Mouse (Mus musculus): ENCODE results near the gene Zfp429. TPM values are rescaled to one million over a fixed set of nuclear protein-coding genes. Genes with fewer than 3 reads are reported as not detected.

Gene Zfp429
- polyA plus RNA-seq, 1 experiment from 2014 or later, result 4.6 TPM

GRCm38 (mm10) chr13:67343422-67343821, 56.2 kb downstream of the Zfp429 start:
- Histone ChIP-seq H3K4me2 (ENCODE audit: low read length) (no peak overlapping the region), H3K4me1 (ENCODE audit: control insufficient read depth in 2 of 2, insufficient read depth in 2 of 2, low read length in 2 of 2) (no peaks in the 10 kb centered on the region), H3K27ac (replicated peaks in 1 of 2; ENCODE audit: control insufficient read depth in 1 of 2, insufficient read depth in 1 of 2, low read depth in 2 of 2, low read length in 2 of 2) (no peak overlapping the region), H3K27me3 (ENCODE audit: control insufficient read depth, insufficient read depth, low read length) (no peaks in the 10 kb centered on the region), H3K9ac (ENCODE audit: low read length) (no peak overlapping the region), H3K9me3 (ENCODE audit: control insufficient read depth, low read length) (no peaks in the 10 kb centered on the region), H3K4me3 (ENCODE audit: control insufficient read depth in 1 of 2, insufficient read depth in 1 of 2, low read depth in 1 of 2, low read length in 2 of 2) (no peak overlapping the region), H3K36me3 (ENCODE audit: control insufficient read depth, insufficient read depth, low read length) (peaks cover 33% of the 10 kb centered on the region)
- no peak for ATAC-seq (ENCODE audit: insufficient number of reproducible peaks, insufficient read depth, low FRiP score, low read depth)
- 77% methylated on average over 2 of the region's 2 CpGs for WGBS

Other genes with a start within 250 kb of the Zfp429 start
- gene Rsl1, start 226.6 kb downstream of the Zfp429 start, polyA plus RNA-seq (2014; fragmentation: Nextera tagmentation; extraction: Ambion mirVana), result 3.6 and 3.8 TPM in 2 replicates
- gene Zfp455, start 205.3 kb downstream of the Zfp429 start, polyA plus RNA-seq (2014; fragmentation: Nextera tagmentation; extraction: Ambion mirVana), result 0.80 and 1.0 TPM in 2 replicates
- 1.2 and 1.6 TPM in 2 replicates for gene Zfp458, start 121.4 kb downstream of the Zfp429 start, polyA plus RNA-seq (2014; fragmentation: Nextera tagmentation; extraction: Ambion mirVana)
- gene Zfp457, start 93.3 kb downstream of the Zfp429 start, polyA plus RNA-seq (2014; fragmentation: Nextera tagmentation; extraction: Ambion mirVana), result 0.94 and 1.7 TPM in 2 replicates
- 1.2 and 1.4 TPM in 2 replicates for gene Zfp595, start 67.2 kb downstream of the Zfp429 start, polyA plus RNA-seq (2014; fragmentation: Nextera tagmentation; extraction: Ambion mirVana)
- 0.89 and 0.97 TPM in 2 replicates for gene Gm28044, start 39.3 kb downstream of the Zfp429 start, polyA plus RNA-seq (2014; fragmentation: Nextera tagmentation; extraction: Ambion mirVana)
- gene Zfp953, start 39.2 kb downstream of the Zfp429 start, polyA plus RNA-seq (2014; fragmentation: Nextera tagmentation; extraction: Ambion mirVana), result 0.72 and 0.93 TPM in 2 replicates
- gene Gm28041, start 24.1 kb downstream of the Zfp429 start, polyA plus RNA-seq (2014; fragmentation: Nextera tagmentation; extraction: Ambion mirVana), result 0.73 TPM in 1 of 2 replicates, not detected in the other
- 1.2 and 1.4 TPM in 2 replicates for gene Zfp456, start 24.0 kb downstream of the Zfp429 start, polyA plus RNA-seq (2014; fragmentation: Nextera tagmentation; extraction: Ambion mirVana)
- gene Zfp459, start 21.6 kb upstream of the Zfp429 start, polyA plus RNA-seq (2014; fragmentation: Nextera tagmentation; extraction: Ambion mirVana), result 0.36 and 0.49 TPM in 2 replicates
- 4.8 and 5.8 TPM in 2 replicates for gene Zfp874a, start 51.8 kb upstream of the Zfp429 start, polyA plus RNA-seq (2014; fragmentation: Nextera tagmentation; extraction: Ambion mirVana)
- 2.3 and 2.6 TPM in 2 replicates for gene Zfp874b, start 84.4 kb upstream of the Zfp429 start, polyA plus RNA-seq (2014; fragmentation: Nextera tagmentation; extraction: Ambion mirVana)
- gene Zfp58, start 100.7 kb upstream of the Zfp429 start, polyA plus RNA-seq (2014; fragmentation: Nextera tagmentation; extraction: Ambion mirVana), result 8.8 and 9.0 TPM in 2 replicates
- not detected in 2 replicates for gene Gm26965, start 126.3 kb upstream of the Zfp429 start, polyA plus RNA-seq (2014; fragmentation: Nextera tagmentation; extraction: Ambion mirVana)
- gene Zfp87, start 126.4 kb upstream of the Zfp429 start, polyA plus RNA-seq (2014; fragmentation: Nextera tagmentation; extraction: Ambion mirVana), result 19.3 and 22.0 TPM in 2 replicates
- gene Zfp748, start 154.0 kb upstream of the Zfp429 start, polyA plus RNA-seq (2014; fragmentation: Nextera tagmentation; extraction: Ambion mirVana), result 8.3 and 9.6 TPM in 2 replicates
- gene Zfp729b, start 209.9 kb upstream of the Zfp429 start, polyA plus RNA-seq (2014; fragmentation: Nextera tagmentation; extraction: Ambion mirVana), result 2.9 and 3.7 TPM in 2 replicates
- 0.20 TPM in 1 of 2 replicates, not detected in the other for gene Gm49345, start 237.9 kb upstream of the Zfp429 start, polyA plus RNA-seq (2014; fragmentation: Nextera tagmentation; extraction: Ambion mirVana)
- 1.8 and 1.9 TPM in 2 replicates for gene Zfp729a, start 238.0 kb upstream of the Zfp429 start, polyA plus RNA-seq (2014; fragmentation: Nextera tagmentation; extraction: Ambion mirVana)